Mouse (Mus musculus): ENCODE measurements around the gene Dmpk. TPM values are rescaled to one million over a fixed set of nuclear protein-coding genes. Genes with fewer than 3 reads are reported as not detected.
"Not testable (repeated sequence)": the region's sequence is repeated elsewhere in the genome, so short reads cannot be mapped to it uniquely, and the experiment has no call there.

Dmpk gene
- polyA plus RNA-seq, 1 experiment from 2014 or later = 0.66 TPM

DNA sequence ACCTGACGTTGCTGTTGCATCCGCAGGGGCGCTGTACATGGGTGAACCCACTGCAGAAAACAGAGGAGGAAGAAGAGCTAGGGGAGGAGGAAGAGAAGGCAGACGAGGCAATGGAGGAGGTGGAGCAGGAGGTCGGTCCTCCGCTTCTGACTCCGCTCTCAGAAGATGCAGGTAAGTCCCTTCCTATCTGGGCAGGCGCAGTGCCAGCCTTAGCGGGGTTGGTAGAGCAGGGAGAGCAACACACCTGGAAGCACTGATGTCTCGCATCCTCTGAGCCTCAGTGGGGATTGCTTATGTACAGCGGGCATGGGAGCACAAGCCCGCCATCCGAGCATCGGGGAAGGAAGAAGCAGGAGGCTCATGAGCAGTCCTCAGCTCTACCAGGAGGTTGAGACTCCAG is 16.6 kb upstream of the Dmpk start:
- H3K79me2 ChIP-seq (ENCODE audit: inconsistent target) = no peaks in the 10 kb centered on the region
- H3K4me3 ChIP-seq (ENCODE audit: inconsistent target) = no peak overlapping the region
- no peaks in the 10 kb centered on the region for H3K36me3 ChIP-seq (ENCODE audit: inconsistent target)
- 38% methylated on average over 14 of the region's 14 CpGs for WGBS (ENCODE audit: missing documents)
- H3K27ac ChIP-seq = no peak overlapping the region

- Histone ChIP-seq H3K27ac (no peak overlapping the region), H3K36me3 (ENCODE audit: inconsistent target) (no peaks in the 10 kb centered on the region), H3K79me2 (ENCODE audit: inconsistent target) (no peaks in the 10 kb centered on the region), H3K4me3 (ENCODE audit: inconsistent target) (no peak overlapping the region)
- WGBS (ENCODE audit: missing documents) = 65% methylated on average over 14 of the region's 14 CpGs
Measured at GRCm38 (mm10) chr7:19067935-19068334, 15.7 kb upstream of the Dmpk start.

- Histone ChIP-seq H3K4me3 (ENCODE audit: inconsistent target) (no peak overlapping the region), H3K36me3 (ENCODE audit: inconsistent target) (no peaks in the 10 kb centered on the region), H3K27ac (no peak overlapping the region), H3K79me2 (ENCODE audit: inconsistent target) (no peaks in the 10 kb centered on the region)
- WGBS (ENCODE audit: missing documents) = 0% methylated on average over 2 of the region's 2 CpGs
Measured at GRCm38 (mm10) chr7:19068707-19069106, 14.9 kb upstream of the Dmpk start.

GRCm38 (mm10) chr7:19069500-19069899 is 14.1 kb upstream of the Dmpk start:
- H3K4me3 ChIP-seq (ENCODE audit: inconsistent target) = no peak overlapping the region
- H3K36me3 ChIP-seq (ENCODE audit: inconsistent target) = no peaks in the 10 kb centered on the region
- H3K79me2 ChIP-seq (ENCODE audit: inconsistent target) = no peaks in the 10 kb centered on the region
- no peak overlapping the region for H3K27ac ChIP-seq
- WGBS (ENCODE audit: missing documents) = 52% methylated on average over 3 of the region's 3 CpGs

DNA sequence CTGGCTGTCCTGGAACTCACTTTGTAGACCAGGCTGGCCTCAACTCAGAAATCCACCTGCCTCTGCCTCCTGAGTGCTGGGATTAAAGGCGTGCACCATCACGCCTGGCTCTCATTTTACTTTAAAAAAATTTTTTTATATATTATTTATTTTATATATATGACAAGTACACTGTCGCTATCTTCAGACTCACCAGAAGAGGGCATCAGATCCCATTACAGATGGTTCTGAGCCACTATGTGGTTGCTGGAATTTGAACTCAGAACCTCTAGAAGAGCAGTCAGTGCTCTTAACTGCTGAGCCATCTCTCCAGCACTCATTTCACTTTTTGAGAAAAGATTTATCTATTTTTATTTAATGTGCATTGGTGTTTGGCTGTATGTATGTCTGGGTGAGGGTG is 12.6 kb upstream of the Dmpk start:
- not testable (repeated sequence) for H3K79me2 ChIP-seq (ENCODE audit: inconsistent target); H3K27ac ChIP-seq; H3K36me3 ChIP-seq (ENCODE audit: inconsistent target); H3K4me3 ChIP-seq (ENCODE audit: inconsistent target)
- WGBS (ENCODE audit: missing documents) = 50% methylated on average over 1 of the region's 3 CpGs

GRCm38 (mm10) chr7:19073504-19073903 is 10.1 kb upstream of the Dmpk start:
- Histone ChIP-seq H3K36me3 (ENCODE audit: inconsistent target) (no peaks in the 10 kb centered on the region), H3K79me2 (ENCODE audit: inconsistent target) (no peaks in the 10 kb centered on the region), H3K27ac (no peak overlapping the region), H3K4me3 (ENCODE audit: inconsistent target) (no peak overlapping the region)
- WGBS (ENCODE audit: missing documents) = 84% methylated on average over 9 of the region's 9 CpGs

- Histone ChIP-seq H3K79me2 (ENCODE audit: inconsistent target) (no peaks in the 10 kb centered on the region), H3K27ac (no peak overlapping the region), H3K36me3 (ENCODE audit: inconsistent target) (no peaks in the 10 kb centered on the region), H3K4me3 (ENCODE audit: inconsistent target) (no peak overlapping the region)
- 100% methylated on average over 6 of the region's 6 CpGs for WGBS (ENCODE audit: missing documents)
Measured at GRCm38 (mm10) chr7:19074494-19074893, 9.2 kb upstream of the Dmpk start.

DNA sequence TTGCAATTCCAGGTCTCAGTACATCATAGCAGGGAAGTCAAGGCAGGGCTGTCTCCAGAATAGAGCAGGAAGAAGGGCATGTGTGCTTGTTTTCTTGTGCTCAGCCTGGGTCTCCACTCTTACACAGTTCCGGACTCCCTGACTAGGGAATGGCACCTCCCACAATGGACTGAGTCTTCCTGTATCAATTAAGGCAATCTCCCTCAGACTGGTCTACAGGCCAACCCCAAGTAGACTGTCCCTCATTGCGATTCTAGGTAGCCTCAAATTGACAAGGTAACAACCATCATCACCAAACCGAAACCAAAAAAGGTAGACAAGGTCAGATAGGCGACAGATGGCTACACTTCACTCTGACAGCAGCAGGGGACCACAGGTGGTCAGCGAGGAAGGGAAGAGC is 8.4 kb upstream of the Dmpk start:
- Histone ChIP-seq H3K27ac (no peak overlapping the region), H3K79me2 (ENCODE audit: inconsistent target) (no peaks in the 10 kb centered on the region), H3K36me3 (ENCODE audit: inconsistent target) (no peaks in the 10 kb centered on the region), H3K4me3 (ENCODE audit: inconsistent target) (peak overlapping the region; percentile 22)
- 61% methylated on average over 5 of the region's 5 CpGs for WGBS (ENCODE audit: missing documents)

DNA sequence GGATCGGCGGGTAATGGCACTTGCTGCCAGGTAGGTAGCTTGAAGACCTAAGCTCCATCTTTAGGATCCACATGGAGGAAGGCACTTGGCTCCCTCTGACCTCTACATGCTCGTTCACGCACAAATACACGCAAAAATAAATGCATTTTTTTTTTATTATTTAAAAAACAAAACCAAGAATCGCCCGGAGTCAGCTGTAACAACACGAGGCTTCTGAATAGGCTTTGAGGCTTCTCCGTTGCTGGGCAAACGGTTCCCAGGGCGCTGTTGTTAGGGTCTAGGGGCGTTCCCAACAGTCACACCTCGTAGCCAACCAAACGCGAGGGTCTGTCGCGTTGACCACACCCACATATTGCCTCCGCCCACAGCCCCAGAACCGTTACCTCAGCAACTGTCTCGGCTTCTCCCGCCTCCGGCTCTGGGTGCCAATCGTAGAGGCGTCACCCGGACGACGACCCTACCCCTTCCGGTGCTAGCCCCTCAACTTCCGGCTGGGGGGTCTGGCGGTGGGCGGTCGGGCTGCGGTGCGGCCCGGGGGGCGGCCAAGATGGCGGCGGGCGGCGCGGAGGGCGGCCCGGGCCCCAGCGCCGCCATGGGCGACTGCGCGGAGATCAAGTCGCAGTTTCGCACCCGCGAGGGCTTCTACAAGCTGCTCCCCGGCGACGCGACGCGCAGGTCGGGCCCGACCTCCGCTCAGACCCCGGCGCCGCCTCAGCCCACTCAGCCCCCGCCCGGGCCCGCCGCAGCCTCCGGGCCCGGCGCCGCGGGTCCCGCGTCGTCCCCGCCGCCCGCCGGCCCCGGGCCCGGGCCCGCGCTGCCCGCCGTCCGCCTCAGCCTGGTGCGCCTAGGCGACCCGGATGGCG is 7.7 kb upstream of the Dmpk start, which contains the start of gene Dmwd:
Gene Dmwd, plus strand, starts transcription at position 505 of the 863 bp plus-strand sequence.
- 2% methylated on average over 84 of the region's 91 CpGs for WGBS (ENCODE audit: missing documents)
- 0 out of 2 replicates have a peak within 1 kb of the TSS, but pooled peaks have one; percentile 22 for H3K27ac ChIP-seq
- H3K36me3 ChIP-seq (ENCODE audit: inconsistent target) = no peaks in the 10 kb centered on the region
- H3K4me3 ChIP-seq (ENCODE audit: inconsistent target) = peak within 1 kb of the TSS; percentile 39
- H3K79me2 ChIP-seq (ENCODE audit: inconsistent target) = no peaks in the 10 kb centered on the region

GRCm38 (mm10) chr7:19076586-19076991 is 7.1 kb upstream of the Dmpk start:
- Histone ChIP-seq H3K27ac (no peak overlapping the region), H3K4me3 (ENCODE audit: inconsistent target) (peak overlapping the region; percentile 39), H3K79me2 (ENCODE audit: inconsistent target) (no peaks in the 10 kb centered on the region), H3K36me3 (ENCODE audit: inconsistent target) (no peaks in the 10 kb centered on the region)
- WGBS (ENCODE audit: missing documents) = 2% methylated on average over 22 of the region's 22 CpGs

DNA sequence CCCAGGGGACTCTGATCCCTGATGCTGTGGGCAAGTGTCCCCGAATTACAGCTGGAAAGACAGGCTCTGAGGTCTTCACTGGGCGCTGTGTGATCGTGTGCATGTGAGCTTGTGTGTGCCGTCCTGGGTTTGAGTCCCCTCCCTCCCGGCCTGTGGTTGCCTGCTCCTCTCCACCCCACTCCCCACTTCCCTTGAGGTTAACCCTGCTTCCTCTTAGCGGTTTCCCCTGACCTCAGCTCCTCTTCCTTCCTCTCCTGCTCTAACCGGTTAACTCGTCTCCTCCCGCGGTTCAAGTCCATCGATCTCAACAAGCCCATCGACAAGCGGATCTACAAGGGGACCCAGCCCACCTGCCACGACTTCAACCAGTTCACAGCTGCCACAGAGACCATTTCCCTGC is 5.9 kb upstream of the Dmpk start:
- Histone ChIP-seq H3K36me3 (ENCODE audit: inconsistent target) (no peaks in the 10 kb centered on the region), H3K4me3 (ENCODE audit: inconsistent target) (peak overlapping the region; percentile 39; the same call in 1 of the 2 replicates), H3K79me2 (ENCODE audit: inconsistent target) (no peaks in the 10 kb centered on the region), H3K27ac (peak overlapping the region; percentile 22; the same call in 1 of the 2 replicates)
- under 1% methylated on average over 14 of the region's 14 CpGs for WGBS (ENCODE audit: missing documents)

DNA sequence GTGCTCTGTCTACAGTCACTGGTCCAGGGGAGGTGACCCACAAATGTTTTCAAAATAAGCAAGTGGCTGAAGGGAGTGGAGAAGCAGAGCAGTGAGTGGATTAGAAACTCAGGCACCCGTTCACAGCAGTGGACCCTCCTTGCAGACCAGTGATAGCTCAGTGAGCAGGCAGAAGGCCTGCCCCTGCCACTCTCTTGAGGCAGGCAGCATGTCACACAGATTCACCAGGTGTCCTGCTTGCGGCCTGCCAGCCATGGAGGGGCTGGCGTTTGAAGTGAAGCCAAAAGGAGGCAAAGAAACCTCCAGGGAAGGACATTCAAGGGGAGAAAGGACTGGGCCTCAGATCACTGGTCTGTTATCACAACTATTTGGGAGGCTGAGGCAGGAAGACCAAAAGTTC is 4.9 kb upstream of the Dmpk start:
- WGBS (ENCODE audit: missing documents) = 93% methylated on average over 3 of the region's 3 CpGs
- Histone ChIP-seq H3K79me2 (ENCODE audit: inconsistent target) (no peaks in the 10 kb centered on the region), H3K36me3 (ENCODE audit: inconsistent target) (no peaks in the 10 kb centered on the region), H3K27ac (no peak overlapping the region), H3K4me3 (ENCODE audit: inconsistent target) (no peak overlapping the region)

GRCm38 (mm10) chr7:19080451-19080950 is 3.1 kb upstream of the Dmpk start:
- H3K27ac ChIP-seq = no peak overlapping the region
- H3K4me3 ChIP-seq (ENCODE audit: inconsistent target) = no peak overlapping the region
- H3K36me3 ChIP-seq (ENCODE audit: inconsistent target) = no peaks in the 10 kb centered on the region
- no peaks in the 10 kb centered on the region for H3K79me2 ChIP-seq (ENCODE audit: inconsistent target)
- 91% methylated on average over 16 of the region's 19 CpGs for WGBS (ENCODE audit: missing documents)

DNA sequence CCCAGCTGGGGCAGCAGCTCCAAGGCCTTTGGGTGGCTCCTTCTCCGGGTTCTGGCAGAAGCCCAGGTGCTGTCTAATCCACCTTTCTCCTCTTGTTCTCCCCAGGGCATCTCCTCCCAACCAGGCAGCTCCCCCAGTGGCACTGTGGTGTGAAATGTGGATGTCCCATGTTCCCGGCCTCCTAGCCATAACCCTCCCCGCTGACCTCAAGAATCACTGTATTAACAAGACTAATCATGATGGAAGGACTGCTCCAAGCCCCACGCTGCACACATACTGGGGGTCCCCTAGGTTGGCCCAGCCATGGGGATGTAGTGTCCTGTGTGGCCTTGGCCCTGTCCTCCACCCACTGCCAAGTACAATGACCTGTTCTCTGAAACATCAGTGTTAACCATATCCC is 1.5 kb upstream of the Dmpk start:
- no peak overlapping the region for H3K4me3 ChIP-seq (ENCODE audit: inconsistent target)
- no peaks in the 10 kb centered on the region for H3K79me2 ChIP-seq (ENCODE audit: inconsistent target)
- H3K36me3 ChIP-seq (ENCODE audit: inconsistent target) = no peaks in the 10 kb centered on the region
- H3K27ac ChIP-seq = no peak overlapping the region
- WGBS (ENCODE audit: missing documents) = 95% methylated on average over 4 of the region's 4 CpGs

DNA sequence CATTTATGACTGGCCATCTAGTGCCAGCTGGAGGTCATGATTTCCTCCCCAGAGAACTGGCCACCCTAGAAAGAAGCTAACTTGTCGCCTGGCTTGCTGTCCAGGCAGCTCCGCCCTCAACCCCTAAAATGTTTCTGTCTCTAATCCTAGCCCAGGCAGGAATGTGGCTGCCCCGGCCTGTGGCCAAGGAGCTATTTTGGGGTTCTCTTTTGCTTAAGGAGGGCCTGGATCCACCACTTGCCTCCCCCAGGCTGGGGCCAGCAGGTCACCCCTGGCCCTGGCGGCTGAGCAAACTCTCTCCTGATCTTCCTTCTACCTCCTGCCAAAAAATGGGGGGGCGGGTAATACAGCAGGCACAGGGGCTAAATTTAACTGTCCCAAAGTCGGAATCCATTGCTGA is 553 bp upstream of the Dmpk start:
- WGBS (ENCODE audit: missing documents) = 80% methylated on average over 6 of the region's 6 CpGs
- no peaks in the 10 kb centered on the region for H3K36me3 ChIP-seq (ENCODE audit: inconsistent target)
- no peak overlapping the region for H3K4me3 ChIP-seq (ENCODE audit: inconsistent target)
- H3K27ac ChIP-seq = no peak overlapping the region
- H3K79me2 ChIP-seq (ENCODE audit: inconsistent target) = no peaks in the 10 kb centered on the region

Measured in macrophage (primary cell).